Mouse (Mus musculus): Measurements from ENCODE around the gene Hpgd. TPM values are rescaled to one million over a fixed set of nuclear protein-coding genes. Genes with fewer than 3 reads are reported as not detected.
"Not testable (repeated sequence)": the region's sequence is repeated elsewhere in the genome, so short reads cannot be mapped to it uniquely, and the experiment has no call there.

Hpgd gene
- polyA plus RNA-seq (2017; shearing (Covaris generic)): 1 to 10 TPM in 1 of 3 experiments, not detected in 2; 1.1 TPM

DNA sequence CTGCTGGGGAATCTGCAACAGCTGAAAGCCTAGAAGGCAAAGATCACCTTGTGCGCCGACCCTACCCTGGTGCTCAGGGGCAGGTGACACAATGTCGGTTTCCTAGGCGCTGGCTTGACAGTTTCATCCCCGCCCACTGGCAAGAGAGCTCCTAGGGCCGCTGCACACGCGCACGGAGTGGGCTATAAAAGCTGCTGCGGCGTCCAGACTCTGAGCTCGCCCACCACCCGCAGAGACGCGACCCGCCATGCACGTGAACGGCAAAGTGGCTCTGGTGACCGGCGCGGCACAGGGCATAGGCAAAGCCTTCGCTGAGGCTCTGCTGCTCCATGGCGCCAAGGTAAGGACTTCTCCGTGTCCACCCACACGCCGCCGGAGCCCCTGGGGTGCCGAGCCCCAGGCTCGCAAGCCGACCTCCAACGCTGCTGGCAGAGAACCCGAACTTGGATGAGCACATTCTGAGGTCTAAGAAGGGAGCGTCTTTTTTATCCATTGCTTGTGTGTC is at the start of gene Hpgd:
Gene Hpgd, plus strand, starts transcription at position 213 of the 505 bp plus-strand sequence.
- no peak for ATAC-seq

DNA sequence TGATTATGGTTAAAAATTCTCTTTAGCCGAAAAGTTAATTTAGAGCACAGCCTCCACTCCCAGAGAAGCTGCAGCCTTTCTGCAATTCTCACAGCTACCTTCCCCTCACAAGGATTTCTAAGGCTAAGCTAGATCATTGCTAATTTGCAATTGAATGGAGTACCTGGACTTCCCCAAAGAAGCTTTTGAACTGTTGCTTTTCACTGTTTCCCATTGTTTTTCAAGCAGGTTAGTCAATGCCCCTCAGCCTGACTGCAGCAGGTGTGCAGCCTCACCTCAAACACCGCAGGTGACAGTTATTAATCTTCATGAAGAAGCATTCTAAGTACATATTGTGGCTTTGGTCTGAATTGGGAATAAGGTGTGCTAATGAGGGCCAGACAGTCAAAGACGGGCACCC is 42.7 kb upstream of the Hpgd start:
- ATAC-seq: not testable (repeated sequence)

DNA sequence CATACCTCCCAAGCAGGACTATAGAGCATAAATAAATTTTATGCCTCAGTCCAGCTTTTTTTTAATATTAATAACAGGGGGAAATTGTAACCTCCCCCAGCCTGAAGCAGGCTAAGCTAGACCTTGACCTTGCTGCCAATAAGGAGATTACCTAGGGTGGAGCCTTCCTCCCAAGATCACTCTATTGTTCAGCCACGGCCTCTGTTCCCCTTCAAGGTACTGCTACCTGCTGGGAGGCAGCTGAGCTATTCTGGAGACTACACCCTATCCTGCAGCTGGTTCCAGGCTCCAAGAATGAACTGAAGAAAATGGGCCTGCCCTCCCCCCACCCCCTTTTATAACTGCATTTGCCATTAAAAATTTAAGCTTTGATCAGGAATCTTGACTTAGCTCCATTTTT is 42.1 kb upstream of the Hpgd start:
- no peak for ATAC-seq

DNA sequence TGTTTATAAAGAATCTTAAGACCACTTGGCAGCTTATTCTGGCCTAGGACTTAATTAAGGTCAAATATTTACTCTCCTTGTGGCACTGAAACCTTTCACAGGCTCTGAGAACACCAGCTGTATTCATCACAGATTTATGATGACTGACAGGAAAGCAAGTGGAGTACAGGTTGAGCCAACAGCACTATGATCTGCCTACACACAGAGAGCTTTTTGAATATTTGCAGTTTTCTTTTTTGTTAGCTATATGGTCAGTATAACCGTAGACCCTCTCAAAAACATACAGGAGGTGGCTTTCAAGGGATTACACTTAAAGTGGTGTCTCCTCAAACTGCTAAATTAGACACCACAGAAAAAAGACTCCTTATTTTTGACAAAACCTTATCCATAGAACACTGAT is 33.2 kb upstream of the Hpgd start:
- no peak for ATAC-seq

DNA sequence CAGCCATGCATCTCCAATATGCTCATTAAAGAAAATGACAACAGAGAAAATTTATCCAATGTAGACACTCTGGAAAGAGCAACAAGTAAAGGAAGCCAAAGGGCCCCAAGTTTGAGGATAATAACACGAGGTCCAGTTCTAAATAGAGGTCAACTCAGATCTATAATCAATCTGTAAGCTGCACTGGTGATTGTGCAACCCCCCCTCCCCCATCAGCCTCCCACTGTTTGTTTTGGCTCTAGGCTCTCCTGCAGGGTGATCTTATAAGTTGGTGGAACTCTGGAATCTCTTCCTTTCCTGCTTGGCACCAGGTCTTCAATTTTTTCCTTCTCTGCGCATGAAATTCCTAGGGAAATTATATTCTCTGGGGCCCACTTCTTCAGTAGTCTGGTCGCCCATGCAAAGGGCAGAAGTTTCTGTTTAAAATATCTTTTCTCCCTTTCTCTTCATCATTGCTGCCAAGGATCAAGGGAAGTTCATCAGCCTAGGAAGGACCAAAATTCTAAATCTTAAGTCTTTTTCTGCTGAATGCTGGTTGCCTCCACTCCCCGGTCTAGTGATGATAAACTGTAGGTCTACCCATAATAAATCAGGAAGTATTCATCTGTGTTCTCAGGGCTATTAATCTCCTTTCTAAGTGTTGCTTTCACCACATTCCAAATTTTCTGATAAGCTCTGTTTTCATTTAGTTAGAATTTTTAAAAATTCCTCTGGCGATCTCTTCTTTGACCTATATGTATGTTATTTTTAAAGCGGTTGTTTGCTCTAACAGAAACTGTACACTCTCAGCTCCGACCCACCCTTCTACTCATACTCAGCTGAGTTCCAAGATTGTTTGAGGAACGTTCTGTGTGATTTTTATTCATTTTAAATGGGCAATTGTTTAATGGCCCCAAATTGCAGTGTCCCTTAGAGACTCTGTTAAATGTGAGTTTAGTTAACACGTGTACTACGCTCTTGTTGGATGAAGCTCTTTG is 24.4 kb upstream of the Hpgd start:
- ATAC-seq: no peak

DNA sequence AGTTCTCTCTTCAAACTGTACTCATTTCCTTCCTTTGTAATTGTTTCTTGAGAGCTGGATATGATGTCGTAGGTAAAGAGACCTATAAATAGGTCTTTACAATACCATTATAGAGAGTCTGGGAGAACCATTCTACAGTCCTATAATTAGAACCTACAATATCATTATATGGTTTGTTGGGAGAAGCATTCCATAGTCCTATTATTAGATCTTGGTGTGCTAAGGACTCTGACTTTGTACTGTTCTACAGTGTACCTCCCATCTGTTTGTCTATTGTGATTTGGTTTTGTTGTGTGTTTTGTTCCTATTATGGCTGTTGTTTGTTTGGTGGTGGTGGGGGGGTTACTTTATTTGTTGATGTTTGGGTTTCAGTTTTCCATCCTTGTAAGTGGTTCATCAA is 21.5 kb upstream of the Hpgd start:
- no peak for ATAC-seq

DNA sequence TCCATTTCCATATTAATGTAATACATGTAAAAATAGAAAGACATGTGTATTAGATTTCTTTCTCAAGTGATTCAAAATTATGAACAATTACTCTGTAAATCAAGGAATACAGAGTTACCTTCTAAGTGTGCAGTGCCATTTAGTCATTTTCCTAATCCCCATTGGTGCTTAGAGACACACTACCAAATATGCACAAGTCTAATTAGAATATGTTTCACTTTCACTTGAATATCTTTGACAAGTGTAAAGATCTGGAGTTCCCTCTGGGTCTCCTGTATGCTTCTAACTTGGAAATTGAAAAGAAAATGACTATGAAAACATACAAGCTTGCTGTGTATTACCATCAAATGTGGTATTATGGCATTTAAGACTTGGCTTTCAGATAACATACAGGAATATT is 19.1 kb upstream of the Hpgd start:
- no peak for ATAC-seq

DNA sequence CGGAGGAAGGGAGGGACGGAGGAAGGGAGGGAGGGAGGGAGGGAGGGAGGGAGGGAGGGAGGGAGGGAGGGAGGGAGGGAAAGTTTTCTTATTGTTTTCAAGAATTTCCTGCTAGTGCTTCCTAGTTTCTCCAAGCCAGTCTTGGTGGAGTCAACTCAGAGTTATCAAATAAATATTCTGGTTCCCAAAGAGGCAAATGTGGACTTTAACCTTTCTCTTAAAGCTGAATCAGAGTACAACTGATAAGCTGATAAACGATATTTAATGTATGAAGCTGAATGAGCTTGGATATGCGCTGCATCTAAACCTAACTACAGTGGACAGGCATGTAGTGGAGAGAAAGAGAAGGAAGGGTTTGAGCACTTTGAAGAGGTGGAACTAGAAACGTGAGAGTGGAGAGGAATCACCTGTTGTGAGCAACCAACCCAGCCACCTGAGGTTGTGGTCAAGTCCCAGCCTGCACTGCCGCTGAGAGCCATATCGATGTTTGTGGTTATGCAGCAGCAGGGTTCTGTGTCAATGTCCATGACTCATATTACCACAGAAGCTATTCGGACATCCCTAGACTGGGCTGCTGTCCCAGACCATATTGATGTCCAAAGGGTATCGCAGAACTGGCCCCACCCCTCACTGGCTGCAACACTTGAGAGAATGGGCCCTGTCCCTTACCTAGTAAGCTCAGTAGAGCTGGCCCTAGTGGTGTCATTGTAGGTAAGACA is 16.4 kb upstream of the Hpgd start:
- ATAC-seq: no peak

DNA sequence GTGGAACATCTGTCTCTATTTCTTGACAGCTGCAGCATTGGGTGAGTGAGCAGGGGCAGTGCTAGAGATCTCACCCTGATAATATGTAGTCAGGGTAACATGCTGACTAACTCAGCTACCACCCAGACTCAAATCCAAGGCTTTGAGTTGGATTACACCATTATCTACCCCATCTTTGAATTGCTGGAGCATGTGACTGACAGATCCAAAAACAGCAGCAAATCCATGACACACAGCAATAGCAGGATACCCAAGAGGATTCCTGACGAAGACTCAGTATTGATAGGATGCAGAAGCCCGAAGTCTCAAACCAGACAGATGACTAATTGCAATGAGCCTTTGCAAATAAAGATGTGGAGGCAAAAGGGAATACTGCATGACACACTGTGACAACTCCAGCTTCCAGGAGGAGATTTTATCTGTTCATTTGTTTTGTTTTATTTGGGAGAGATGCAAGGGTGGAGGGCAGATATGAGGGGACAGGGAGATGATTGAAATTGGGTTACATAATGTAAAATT is 15.8 kb upstream of the Hpgd start:
- no peak for ATAC-seq

DNA sequence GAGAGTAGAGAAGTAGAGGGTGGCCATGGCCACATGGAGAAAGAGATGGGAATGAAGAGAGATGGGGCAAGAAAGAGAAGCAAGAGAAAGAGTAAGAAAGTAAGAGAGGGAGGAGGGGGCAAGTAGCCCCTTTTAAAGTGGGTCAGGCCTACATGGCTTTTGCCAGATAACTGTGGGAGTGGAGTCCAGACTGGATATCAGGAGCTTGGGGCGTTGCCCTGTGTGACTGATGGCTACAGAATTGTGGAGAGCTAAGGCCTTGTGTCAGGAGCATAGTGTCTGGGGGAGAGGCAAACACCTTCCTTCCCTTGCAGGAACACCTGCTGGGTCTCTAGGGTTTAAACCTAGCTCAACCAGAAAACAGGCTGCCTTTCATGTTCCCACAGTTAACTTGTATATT is 10.4 kb upstream of the Hpgd start:
- no peak for ATAC-seq

DNA sequence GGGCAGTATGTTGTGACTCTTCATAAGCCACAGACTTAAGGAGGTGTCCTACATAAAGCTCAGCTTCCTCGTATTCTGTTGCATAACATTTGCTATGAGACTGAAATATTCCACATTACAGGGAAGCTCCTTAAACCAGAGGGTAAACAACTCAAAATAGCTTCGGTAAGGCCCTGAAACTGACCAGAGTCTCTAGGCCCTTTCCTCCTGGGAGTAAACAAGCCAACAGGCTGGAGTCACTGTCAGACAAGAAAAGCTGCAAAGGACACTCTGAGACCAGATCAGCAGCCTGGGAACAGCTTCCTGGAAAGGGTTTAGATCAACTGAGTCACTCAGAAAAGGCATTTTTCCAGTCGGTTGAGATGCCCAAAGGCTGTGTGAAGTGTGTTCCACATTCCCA is 9.4 kb upstream of the Hpgd start:
- no peak for ATAC-seq

DNA sequence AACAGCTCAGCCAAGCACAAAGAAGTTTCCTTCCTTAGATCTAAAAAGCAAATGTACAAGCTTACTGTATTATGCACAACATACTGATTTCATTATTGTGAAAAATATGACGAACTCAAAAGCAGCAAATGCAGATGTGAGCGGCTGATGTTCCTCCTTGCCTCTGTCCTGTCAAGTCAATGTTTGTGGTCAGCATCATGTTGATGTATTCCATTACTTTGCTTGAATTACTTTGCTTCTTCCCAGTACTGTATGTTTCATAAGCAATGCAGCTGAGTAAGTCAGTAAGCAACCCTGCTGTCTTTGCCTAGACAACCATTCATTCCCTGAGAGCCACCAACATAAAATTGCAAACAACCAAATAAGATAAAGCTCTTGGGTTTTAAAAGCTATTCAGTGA is 7.7 kb upstream of the Hpgd start:
- ATAC-seq: no peak

DNA sequence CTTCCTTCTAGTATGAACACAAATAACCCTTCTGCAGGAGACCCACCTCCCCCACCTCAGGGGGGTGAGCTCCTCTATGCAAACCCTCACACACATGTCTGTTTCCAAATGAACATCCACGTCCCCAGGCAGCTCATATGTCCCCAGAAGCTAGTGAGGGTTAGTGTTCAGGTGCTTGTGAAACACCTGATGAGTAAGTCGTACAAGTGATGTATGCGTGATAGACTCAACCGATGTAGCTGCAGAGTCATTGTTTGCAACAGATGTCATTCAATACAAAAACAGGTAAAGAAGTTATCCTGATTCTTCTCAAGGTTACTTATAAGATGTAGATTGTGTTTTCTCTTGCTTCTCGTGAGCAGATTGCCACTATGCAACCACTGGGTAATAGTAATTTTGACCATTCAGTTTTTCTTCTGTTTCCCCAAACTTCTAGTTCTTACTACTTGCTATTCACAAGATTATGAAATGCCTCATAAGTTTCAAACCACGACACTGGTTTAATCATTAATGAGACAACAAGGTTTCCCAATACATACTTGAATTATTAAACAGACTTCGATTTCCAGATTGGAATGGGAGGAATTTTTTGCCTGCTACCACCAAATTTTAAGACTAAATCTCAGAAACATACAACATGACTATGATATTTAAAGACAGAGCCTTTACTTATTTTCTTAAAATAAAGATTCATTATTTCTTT is 6.9 kb upstream of the Hpgd start:
- ATAC-seq: no peak

DNA sequence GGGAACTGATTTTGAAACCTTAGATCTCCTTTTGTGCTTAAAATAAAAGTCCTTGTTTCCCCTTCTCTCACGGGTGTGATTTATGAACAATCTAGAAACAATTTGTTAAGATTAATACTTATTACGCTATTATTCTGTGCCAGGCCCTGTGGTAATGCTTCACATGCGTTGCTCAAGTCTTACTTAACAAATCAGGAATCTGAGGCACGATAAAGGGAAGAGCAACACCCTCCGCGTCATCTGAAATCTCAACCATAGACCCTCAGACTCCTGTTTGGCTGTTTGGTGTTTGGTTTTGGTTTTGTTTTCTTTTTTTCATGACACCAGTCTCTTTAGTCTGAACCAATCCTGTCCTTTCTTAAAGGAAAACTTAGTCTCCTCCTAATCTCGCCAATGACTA is 2.1 kb upstream of the Hpgd start:
- ATAC-seq: no peak

DNA sequence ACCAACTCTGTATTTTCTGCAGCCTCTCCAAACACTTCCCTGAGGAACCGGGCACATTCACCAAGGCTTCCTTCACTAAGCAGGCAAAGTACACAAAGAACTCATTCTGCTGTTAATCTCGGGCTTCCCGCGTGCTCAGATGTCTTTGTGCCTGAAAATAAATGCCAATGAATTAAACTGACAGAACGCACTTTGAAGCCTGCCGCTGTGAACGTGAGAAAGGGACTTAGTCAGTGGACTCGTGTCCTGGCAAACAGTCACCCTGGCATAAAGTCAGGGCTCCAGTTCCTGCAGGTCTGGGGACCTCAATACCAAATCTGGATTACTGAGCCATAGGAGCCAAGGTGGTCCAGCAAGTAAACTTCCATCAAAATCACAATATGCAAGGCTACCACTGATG is 905 bp upstream of the Hpgd start:
- no peak for ATAC-seq

DNA sequence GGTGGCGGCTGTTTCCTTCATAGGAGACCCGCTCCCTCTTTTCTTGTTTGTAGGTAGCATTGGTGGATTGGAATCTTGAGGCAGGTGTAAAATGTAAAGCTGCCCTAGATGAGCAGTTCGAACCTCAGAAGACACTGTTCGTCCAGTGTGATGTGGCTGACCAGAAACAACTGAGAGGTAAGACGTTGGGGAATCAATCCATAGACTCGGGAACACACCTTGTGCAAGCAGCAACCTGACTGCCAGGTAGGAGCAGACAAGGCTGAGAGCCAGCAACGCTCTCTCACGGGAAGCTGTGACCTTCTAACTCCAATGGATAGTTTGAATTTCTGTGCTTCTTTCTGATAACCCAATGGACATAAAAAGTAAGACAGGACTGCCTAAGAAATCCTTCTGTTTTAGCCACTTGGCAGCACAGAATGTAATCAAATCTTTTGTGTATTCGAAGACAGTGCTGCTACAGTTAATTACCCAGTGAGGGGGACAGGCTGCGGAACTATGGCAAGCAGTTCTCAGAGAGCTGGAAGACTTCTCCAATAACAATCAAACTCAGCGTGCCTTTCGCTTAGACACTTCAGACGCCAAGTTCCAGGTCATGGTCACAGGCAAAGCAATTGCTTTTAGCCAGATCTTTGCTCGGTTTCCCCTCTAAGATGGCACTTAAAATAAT is 636 bp downstream of the Hpgd start:
- ATAC-seq: no peak

DNA sequence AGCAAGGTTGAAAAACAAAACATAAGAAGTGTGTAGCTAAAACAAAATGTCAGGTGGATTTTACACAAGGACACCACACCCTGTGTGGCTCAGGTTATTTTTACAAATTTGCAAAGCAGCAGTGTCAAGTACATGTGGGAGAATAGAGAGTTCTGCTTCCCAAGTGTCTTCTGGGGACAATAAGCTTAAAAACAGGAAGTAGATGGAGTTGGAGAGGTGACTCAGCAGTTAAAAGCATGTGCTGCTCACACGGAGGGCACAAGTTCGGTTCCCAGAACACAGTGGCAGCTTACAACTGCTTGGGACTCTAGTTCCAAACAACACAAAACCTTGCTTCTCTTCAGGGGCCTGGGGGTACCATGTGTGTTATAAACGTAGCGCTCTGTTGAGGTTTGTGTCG is 5.0 kb downstream of the Hpgd start:
- ATAC-seq: no peak

DNA sequence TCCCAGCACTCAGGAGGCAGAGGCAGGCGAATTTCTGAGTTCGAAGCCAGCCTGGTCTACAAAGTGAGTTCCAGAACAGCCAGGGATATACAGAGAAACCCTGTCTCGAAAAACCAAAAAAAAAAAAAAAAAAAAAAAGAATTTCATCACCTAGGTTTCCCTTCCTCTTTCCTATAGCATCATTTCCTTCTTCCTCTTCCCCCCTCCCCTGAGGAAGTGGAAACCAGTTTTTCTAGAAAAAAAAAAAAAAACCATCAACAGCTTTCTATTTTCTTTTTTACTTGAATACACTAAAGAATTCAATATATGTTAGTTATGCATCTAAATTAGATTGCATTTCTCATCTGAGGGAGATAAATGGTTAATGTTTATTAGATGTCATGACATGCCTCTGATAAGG is 6.9 kb downstream of the Hpgd start:
- not testable (repeated sequence) for ATAC-seq

DNA sequence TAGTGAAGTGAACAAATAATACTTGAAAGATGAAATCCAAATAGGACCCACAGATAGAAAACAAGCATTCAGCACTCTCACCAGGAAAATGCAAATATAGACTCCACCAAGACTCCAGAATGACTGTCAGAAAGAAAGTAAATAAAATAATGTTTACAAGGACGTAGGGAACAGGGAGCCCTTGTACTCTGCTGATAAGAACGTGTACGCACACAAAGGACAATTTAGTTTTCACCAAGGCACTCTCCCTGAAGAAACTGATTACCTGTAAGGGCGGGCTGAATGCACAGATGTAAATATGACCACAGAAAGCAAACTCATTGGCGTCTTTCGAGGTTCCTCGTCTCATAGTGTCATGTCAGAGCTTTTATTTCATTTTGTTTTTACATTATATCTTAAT is 10.2 kb downstream of the Hpgd start:
- no peak for ATAC-seq

DNA sequence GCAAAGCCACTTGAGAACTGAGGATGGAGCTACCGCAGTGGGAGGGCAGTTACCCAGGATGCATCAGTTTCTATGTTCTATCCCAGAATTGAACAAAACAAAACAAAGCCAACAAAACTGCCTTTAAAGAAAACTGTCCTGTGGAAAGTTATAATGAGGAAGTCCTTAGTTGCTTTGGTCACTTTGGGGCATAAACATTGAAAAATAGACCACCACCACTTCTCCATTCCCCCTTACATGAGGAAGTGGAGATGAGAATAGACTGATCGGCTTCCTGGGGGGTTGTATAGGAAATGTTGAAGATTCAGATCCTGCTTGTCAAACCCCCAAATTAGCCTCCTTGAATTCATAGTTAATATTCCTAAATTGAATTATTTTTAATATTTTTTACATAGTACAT is 19.2 kb downstream of the Hpgd start:
- no peak for ATAC-seq

DNA sequence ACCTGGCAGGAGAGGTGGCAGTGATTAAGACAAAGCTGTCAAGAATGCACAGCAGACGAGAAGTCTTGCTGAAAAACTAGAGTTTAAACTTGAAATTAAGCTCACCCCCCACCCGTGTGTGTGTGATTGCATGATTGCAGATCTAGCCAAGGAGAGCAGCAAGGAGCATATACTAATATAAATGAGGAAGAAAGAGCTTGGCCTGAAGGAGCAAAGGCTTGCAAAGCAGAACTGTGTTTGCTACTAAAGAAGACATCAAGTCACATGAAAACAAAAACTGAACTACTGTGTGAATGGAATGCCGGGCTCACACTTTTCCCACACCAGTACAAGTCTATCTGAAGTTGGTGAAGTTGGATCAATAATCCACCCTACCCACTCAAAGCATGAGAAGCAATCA is 20.8 kb downstream of the Hpgd start:
- ATAC-seq: no peak

DNA sequence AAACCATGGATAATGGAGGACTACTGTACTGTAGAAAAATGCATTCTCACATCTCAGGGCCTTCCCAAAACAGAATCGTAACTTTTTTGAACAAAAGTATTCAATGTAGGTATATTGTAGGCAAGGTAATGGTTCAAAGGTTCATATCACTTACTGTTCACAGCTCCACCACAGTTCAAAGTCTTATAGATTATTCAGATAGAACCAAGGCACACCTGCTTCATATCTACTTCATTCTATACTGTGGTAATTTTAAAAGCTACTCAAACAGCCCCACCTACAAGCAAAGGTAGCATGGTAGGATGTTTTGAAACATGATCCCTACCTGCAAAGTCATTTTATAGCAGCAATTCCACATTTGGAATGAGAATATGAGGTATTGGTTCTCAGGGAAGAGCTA is 28.9 kb downstream of the Hpgd start:
- no peak for ATAC-seq

All from inflammation-experienced regulatory T-cells, adult 6 months (primary cell).